Mouse (Mus musculus) T-helper 1 cell (primary cell): Measurements from ENCODE around the gene Ankrd36.
"Not testable (repeated sequence)": the region's sequence is repeated elsewhere in the genome, so short reads cannot be mapped to it uniquely, and the experiment has no call there.

Experiments used
- in situ Hi-C: fragments of 300-600 bp; cut with MboI, MseI; formaldehyde crosslinking; loops from one replicate; pipeline ENCODE4 v1.15.1; 2025; ENCODE audit warnings: high pct_unique_total_duplicates

The Ankrd36 gene

GRCm38 (mm10) chr11:5545457-5545856, 24.0 kb upstream of the Ankrd36 start:
- in situ Hi-C loops, result no loop called here

- in situ Hi-C loops, result no loop called here
Observed at GRCm38 (mm10) chr11:5546693-5547092, 22.8 kb upstream of the Ankrd36 start.

GRCm38 (mm10) chr11:5551430-5551829, 18.1 kb upstream of the Ankrd36 start:
- in situ Hi-C loops, result no loop called here

GRCm38 (mm10) chr11:5551931-5552330, 17.6 kb upstream of the Ankrd36 start:
- in situ Hi-C loops, result no loop called here

DNA sequence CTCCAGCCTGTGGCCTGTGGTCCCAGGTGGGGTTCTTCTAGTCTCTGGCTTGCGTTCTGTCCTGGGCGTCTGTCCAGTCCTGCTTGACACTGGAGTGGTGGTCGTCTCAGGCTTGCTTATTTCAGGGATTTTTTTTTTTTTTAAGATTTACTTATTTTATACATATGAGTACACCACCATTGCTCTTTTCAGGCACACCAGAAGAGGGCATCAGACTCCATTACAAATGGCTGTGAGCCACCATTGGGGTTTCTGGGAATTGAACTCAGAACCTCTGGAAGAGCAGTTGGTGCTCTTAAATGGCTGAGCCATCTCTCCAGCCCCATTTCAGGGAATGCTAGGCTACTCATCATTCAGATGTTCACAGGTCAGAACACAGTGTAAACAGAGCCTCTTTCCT, 9.2 kb upstream of the Ankrd36 start:
- in situ Hi-C loops, result no loop called here

DNA sequence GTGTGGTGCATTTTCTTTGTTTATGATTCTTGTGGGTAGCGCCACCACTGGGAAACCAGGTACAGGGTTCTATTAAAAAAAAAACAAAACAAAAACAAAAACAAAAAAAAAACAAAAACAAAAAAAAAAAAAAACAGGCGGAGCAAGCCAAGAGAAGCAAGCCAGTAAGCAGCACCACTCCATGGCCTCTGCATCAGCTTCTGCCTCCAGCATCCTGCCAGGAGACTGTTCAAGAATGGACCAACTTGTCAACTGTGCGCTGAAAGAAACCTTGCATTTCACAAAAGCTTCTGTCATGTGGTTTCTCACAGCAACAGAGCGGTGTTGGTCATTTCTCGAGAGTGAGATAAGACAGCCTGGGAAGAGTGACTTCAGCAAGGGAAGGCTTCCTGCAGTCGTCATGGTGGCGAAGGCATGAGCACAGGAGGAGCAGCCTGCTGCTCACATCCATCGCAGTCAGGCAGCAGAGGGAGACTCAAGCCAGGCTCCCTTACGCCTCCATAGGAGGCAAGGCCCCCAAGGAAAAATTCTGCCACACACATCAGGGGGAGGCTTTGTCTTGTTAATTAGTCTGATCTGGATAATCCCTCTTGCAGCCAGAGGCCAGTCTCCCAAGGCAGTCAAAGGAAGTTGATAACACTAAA, 6.7 kb upstream of the Ankrd36 start:
- in situ Hi-C loops, result no loop called here

- in situ Hi-C loops, result no loop called here
Observed at GRCm38 (mm10) chr11:5563898-5564297, 5.6 kb upstream of the Ankrd36 start.

- in situ Hi-C loops, result no loop called here
Observed at GRCm38 (mm10) chr11:5565596-5565995, 3.9 kb upstream of the Ankrd36 start.

DNA sequence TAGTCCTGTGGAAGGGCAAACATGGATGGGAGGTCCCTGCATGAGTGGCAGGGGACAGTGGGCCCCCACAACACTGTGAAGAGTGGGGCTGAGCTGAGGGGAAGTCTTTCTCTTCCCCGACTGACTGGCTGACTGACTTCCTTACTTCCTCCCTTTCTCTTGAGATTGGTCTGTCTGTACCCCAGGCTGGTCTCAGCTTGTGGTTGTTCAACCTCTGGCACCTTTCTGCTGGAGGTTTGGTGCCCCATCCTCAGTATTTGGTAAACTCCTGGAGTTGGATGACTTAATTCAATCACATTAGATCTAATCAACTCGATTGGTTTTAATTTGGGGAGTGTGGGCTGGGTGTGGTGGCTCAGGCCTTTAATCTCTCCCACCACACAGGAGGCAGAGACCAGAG, 3.0 kb upstream of the Ankrd36 start:
- in situ Hi-C loops, result no loop called here

- in situ Hi-C loops, result no loop called here
Observed at GRCm38 (mm10) chr11:5567654-5568053, 1.8 kb upstream of the Ankrd36 start.

DNA sequence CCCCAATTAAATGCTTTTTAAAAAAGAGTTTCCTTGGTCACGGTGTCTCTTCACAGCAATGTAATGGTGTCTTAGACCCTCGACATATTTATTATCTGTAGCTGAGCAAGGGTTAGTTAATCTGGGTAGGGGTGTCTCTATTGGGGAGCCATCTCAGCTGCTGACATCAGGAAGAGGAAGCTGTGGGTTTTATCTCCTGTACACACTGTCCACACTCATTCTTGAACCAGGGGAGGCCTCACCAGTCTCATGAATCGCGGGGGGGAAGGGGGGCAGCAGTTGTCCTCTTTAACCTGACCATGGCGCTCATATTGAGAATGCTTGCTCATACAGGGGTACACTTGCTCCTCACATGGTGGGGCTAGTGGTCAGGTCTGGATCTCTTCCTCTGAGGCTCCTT, 1.4 kb upstream of the Ankrd36 start:
- in situ Hi-C loops, result no loop called here

- in situ Hi-C loops, result no loop called here
Observed at GRCm38 (mm10) chr11:5571856-5572255, 2.4 kb downstream of the Ankrd36 start.

GRCm38 (mm10) chr11:5573821-5574220, 4.3 kb downstream of the Ankrd36 start:
- in situ Hi-C loops, result no loop called here

- in situ Hi-C loops, result no loop called here
Observed at GRCm38 (mm10) chr11:5575046-5575445, 5.6 kb downstream of the Ankrd36 start.

DNA sequence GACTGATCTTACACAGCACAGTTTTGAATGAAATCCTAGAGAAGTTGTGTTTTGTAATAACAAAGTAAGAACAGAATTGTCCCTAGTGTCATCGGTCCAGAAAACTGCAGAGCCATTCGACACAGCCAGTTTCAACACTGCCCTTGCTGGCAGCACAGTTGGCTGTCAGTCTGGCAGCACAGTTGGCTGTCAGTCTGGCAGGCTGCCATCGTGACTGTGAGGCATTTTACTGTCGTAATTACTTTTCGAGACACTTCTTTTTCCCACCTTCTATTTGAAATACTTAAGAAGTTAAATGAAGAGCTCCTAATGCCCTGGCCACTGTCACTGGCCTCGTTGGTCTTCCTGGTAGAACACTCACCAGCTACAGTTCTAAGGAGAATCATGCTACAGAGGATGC, 22.9 kb downstream of the Ankrd36 start:
- in situ Hi-C loops, result no loop called here

DNA sequence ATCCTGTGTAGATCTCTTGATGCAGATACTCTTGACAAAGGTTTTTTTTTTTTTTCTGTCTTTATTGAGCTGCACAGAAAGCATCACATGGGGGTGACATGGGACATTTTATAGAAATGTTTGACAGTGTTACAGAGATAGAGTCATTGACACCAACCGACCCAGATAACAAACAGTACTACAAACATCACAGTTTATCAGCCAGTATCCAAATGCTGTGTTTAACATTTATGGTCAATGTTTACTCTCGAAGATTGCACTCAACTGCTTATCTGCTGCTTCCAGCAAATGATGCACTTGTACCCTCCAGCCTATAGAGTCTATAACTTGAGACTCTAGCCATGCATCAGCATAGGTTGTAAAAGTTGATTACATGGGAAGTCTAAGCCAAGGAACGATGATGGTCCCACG, 25.9 kb downstream of the Ankrd36 start:
- in situ Hi-C loops, result no loop called here

DNA sequence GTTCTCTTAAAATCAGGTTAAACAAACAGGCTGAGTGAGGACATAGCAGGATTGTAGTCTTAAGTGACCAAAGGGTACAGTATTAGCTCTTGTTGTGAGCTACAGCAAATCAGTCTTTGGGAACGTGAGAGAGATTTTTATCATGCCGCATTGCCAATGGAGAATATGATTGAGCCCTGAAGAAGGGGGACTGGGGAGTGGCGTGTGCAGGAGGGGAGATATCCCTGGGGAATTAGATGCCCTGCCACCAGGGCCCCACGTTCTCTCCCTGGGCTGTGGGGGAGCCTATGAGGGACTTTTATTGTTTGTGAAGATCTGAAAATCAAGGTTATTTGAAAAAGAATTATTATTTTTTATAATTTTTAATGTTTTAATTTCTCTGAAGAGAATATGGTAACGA, 26.3 kb downstream of the Ankrd36 start:
- in situ Hi-C loops, result no loop called here

- in situ Hi-C loops, result no loop called here
Observed at GRCm38 (mm10) chr11:5596756-5597155, 27.3 kb downstream of the Ankrd36 start.

DNA sequence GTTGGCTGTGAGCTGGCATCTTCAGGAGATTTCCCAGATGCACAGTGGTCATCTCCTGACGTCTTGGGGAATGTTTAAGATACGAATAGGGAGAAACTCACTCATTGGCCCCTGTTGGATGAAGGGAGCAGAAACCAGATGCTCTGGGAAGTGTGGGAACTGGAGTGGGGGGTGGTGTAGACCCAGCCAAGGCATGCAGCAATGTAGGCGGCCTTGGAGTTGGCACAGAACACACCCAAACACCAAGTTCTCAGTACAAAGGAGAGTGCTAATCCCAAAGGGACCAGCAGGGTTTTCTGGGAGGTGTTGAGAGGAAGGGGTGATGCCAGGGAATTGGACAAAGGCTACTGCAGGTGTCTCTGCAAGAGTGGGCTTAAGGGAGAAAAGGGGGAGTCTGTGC, 35.9 kb downstream of the Ankrd36 start:
- in situ Hi-C loops, result loop anchor here (5.0 kb wide), 1 partner anchor 683 kb away; no protein-coding TSS in a partner anchor

- in situ Hi-C loops, result not testable (repeated sequence)
Observed at GRCm38 (mm10) chr11:5611918-5612317, 42.4 kb downstream of the Ankrd36 start.

DNA sequence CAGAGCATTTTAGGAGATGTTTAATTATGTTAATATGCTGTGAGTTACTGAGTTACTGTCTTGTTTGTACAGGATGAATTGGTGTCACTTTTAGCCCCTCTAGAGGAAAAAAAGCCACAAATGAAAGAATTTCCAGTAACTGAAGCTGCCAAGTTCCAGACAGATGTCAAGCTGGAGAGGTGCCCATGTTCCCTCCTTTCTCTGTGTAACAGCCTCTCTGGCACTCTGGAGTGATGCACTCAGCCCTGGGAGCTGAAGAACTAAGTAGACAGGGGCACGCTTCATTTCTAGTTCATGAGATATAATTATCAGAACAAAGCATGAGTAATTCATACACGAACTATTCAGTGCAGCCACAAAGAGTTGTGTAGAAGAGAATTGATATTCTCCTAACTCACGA, 45.0 kb downstream of the Ankrd36 start:
- in situ Hi-C loops, result no loop called here

GRCm38 (mm10) chr11:5625101-5625500, 55.6 kb downstream of the Ankrd36 start:
- in situ Hi-C loops, result loop anchor here (5.0 kb wide), 1 partner anchor 133 kb away; no protein-coding TSS in a partner anchor

- in situ Hi-C loops, result loop anchor here (5.0 kb wide), 1 partner anchor 137 kb away; no protein-coding TSS in a partner anchor
Observed at GRCm38 (mm10) chr11:5629033-5629432, 59.5 kb downstream of the Ankrd36 start.

GRCm38 (mm10) chr11:5643085-5643484, 73.6 kb downstream of the Ankrd36 start:
- in situ Hi-C loops, result no loop called here
